Mouse (Mus musculus) midbrain, embryonic 12.5 days (tissue): ENCODE measurements around the gene BC035044. TPM values are rescaled to one million over a fixed set of nuclear protein-coding genes. Genes with fewer than 3 reads are reported as not detected.

Experiments used
- ATAC-seq: fragments of 200-750 bp; cut with Nextera tagmentation; 2 replicates; pipeline ENCODE4 v1.8.0; 2017; ENCODE audit warnings: low read depth, moderate TSS enrichment, moderate library complexity; ENCODE audit not compliant: low FRiP score
- H3K27ac ChIP-seq: fragments of 300-500 bp; sonication (generic); replicated peaks from 2 replicates; pipeline ENCODE4 v1.5.1; 2016; ENCODE audit warnings: mild to moderate bottlenecking
- H3K27me3 ChIP-seq: fragments of 300-500 bp; sonication (generic); 2 replicates; pipeline ENCODE4 v1.6.1; 2016; ENCODE audit warnings: mild to moderate bottlenecking
- H3K36me3 ChIP-seq: fragments of 300-500 bp; sonication (generic); 2 replicates; pipeline ENCODE4 v1.6.1; 2016
- H3K4me1 ChIP-seq: fragments of 300-500 bp; sonication (generic); 2 replicates; pipeline ENCODE4 v1.6.1; 2016
- H3K4me2 ChIP-seq: fragments of 300-500 bp; sonication (generic); replicated peaks from 2 replicates; pipeline ENCODE4 v1.6.1; 2016; ENCODE audit warnings: mild to moderate bottlenecking, moderate library complexity
- H3K4me3 ChIP-seq: fragments of 300-500 bp; sonication (generic); 2 replicates; pipeline ENCODE4 v1.5.1; 2016; ENCODE audit warnings: mild to moderate bottlenecking
- H3K9ac ChIP-seq: fragments of 300-500 bp; sonication (generic); replicated peaks from 2 replicates; pipeline ENCODE4 v1.6.1; 2016; ENCODE audit warnings: mild to moderate bottlenecking, moderate library complexity
- H3K9me3 ChIP-seq: fragments of 300-500 bp; sonication (generic); 2 replicates; pipeline ENCODE4 v1.6.1; 2016; ENCODE audit warnings: mild to moderate bottlenecking
- WGBS: fragments of 180-500 bp; shearing (Covaris S2); methylation state at CpG from one replicate; pipeline ENCODE4 v1.1.7; 2016; 5-methylcytosine and 5-hydroxymethylcytosine counted together
- polyA plus RNA-seq: library from polyadenylated mRNA; unstranded; fragments of >200 nt; fragmentation: Nextera tagmentation; extraction: Ambion mirVana; gene quantifications from 2 replicates; pipeline ENCODE4 v1.2.1, GENCODE M21; 2016

The BC035044 gene
- polyA plus RNA-seq, 1 experiment from 2014 or later, result 0.26 TPM

GRCm38 (mm10) chr6:128871910-128872610 lies 18.9 kb downstream of the BC035044 start:
- no peak for ATAC-seq
- Histone ChIP-seq H3K36me3 (no peaks in the 10 kb centered on the region), H3K27me3 (no peaks in the 10 kb centered on the region)

DNA sequence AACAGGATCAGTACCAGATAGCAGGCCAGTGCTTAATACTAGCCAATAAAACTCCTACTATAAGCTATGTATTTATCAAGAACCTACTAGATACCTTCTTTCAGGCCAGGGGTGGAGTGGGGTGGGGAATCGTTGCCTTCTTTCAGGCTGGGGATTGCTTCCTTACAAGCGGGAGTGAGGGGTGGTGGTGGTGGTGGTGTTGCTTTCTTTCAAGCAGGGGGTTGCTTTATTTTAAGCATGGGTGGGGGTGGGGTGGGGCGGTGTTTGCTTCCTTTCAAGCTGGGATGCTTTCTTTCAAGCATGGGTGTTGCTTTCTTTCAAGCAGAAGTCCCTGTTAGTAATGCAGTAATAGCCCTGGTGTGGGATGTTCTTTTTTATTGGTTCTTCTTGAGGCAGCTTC lies 22.1 kb downstream of the BC035044 start:
- H3K27ac ChIP-seq, result no peak overlapping the region
- no peaks in the 10 kb centered on the region for H3K36me3 ChIP-seq
- no peak for ATAC-seq
- no peak overlapping the region for H3K9ac ChIP-seq
- H3K4me2 ChIP-seq, result no peak overlapping the region
- no peaks in the 10 kb centered on the region for H3K9me3 ChIP-seq
- H3K27me3 ChIP-seq, result no peaks in the 10 kb centered on the region
- 11% methylated on average over 3 of the region's 3 CpGs for WGBS
- no peaks in the 10 kb centered on the region for H3K4me1 ChIP-seq
- H3K4me3 ChIP-seq, result no peak overlapping the region

More at GRCm38 (mm10) chr6:128871910-128872610, 18.9 kb downstream of the BC035044 start:
- Histone ChIP-seq H3K9me3 (no peaks in the 10 kb centered on the region), H3K27ac (no peak overlapping the region), H3K4me1 (no peaks in the 10 kb centered on the region), H3K4me2 (no peak overlapping the region), H3K9ac (no peak overlapping the region), H3K4me3 (no peak overlapping the region)
- 76% methylated on average over 1 of the region's 1 CpGs for WGBS

GRCm38 (mm10) chr6:128857976-128858375 lies 33.0 kb downstream of the BC035044 start:
- Histone ChIP-seq H3K4me1 (no peaks in the 10 kb centered on the region), H3K27me3 (no peaks in the 10 kb centered on the region), H3K4me3 (no peak overlapping the region), H3K27ac (no peak overlapping the region), H3K4me2 (no peak overlapping the region), H3K36me3 (no peaks in the 10 kb centered on the region), H3K9me3 (no peaks in the 10 kb centered on the region), H3K9ac (no peak overlapping the region)
- 87% methylated on average over 2 of the region's 2 CpGs for WGBS
- ATAC-seq, result no peak

- H3K27ac ChIP-seq, result no peak overlapping the region
- H3K4me2 ChIP-seq, result no peak overlapping the region
- H3K4me3 ChIP-seq, result no peak overlapping the region
- no peaks in the 10 kb centered on the region for H3K9me3 ChIP-seq
- 76% methylated on average over 5 of the region's 5 CpGs for WGBS
- H3K36me3 ChIP-seq, result no peaks in the 10 kb centered on the region
- no peaks in the 10 kb centered on the region for H3K4me1 ChIP-seq
- ATAC-seq, result no peak
- no peaks in the 10 kb centered on the region for H3K27me3 ChIP-seq
- no peak overlapping the region for H3K9ac ChIP-seq
These were observed 34.7 kb downstream of the BC035044 start for GRCm38 (mm10) chr6:128856250-128856649.

DNA sequence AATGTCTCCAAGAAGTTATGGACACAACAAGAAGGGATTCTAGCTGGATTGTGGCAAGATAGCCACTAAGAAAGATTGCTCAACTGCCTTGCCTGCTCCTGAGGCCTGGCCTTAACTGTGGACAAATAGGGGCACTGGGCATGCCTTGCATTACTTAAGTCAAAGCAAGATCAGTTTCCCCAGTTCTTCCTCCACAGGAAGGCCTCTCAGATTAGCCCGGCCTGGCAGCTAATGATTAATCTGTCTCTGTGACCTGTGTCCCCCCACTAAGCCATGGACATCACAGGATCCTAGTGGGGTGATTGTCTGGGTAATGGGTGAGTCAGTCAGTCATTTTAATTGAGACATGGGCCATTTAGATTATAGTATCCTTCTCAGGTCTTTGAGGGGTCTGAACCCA lies 35.4 kb downstream of the BC035044 start:
- Histone ChIP-seq H3K27me3 (no peaks in the 10 kb centered on the region), H3K4me1 (no peaks in the 10 kb centered on the region), H3K27ac (no peak overlapping the region), H3K4me3 (no peak overlapping the region), H3K9me3 (no peaks in the 10 kb centered on the region), H3K9ac (no peak overlapping the region), H3K36me3 (no peaks in the 10 kb centered on the region), H3K4me2 (no peak overlapping the region)
- ATAC-seq, result no peak
- 77% methylated on average over 1 of the region's 1 CpGs for WGBS

DNA sequence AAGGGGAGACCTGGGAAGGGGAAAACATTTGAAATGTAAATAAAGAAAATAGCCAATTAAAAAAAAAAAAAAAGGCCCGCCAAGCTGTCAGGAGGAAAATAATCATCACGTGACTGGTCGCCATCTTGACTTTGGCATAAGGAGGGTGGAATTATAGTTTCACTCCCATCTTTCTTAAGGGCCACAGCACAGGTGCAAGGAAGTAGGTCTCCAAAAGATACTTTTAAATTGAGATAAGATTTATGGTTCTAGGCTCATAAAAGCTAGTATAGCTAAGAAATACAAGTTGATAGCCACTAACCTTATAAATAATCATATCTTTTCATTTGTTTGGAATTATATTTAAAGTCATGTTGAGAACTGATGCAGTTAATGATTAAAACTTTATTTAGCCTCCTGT lies 36.0 kb downstream of the BC035044 start:
- no peak for ATAC-seq

GRCm38 (mm10) chr6:128854024-128854820 lies 36.7 kb downstream of the BC035044 start:
- no peak overlapping the region for H3K9ac ChIP-seq
- H3K27me3 ChIP-seq, result no peaks in the 10 kb centered on the region
- ATAC-seq, result peak; percentile 87
- no peak overlapping the region for H3K27ac ChIP-seq
- no peak overlapping the region for H3K4me3 ChIP-seq
- no peaks in the 10 kb centered on the region for H3K4me1 ChIP-seq
- no peaks in the 10 kb centered on the region for H3K36me3 ChIP-seq
- 45% methylated on average over 12 of the region's 12 CpGs for WGBS
- peak overlapping the region; percentile 4; the same call in 1 of the 2 replicates for H3K4me2 ChIP-seq
- no peaks in the 10 kb centered on the region for H3K9me3 ChIP-seq

More for the DNA sequence above, 36.0 kb downstream of the BC035044 start:
- H3K4me2 ChIP-seq, result no peak overlapping the region
- no peaks in the 10 kb centered on the region for H3K36me3 ChIP-seq
- no peaks in the 10 kb centered on the region for H3K9me3 ChIP-seq
- H3K27ac ChIP-seq, result no peak overlapping the region
- H3K4me1 ChIP-seq, result no peaks in the 10 kb centered on the region
- no peak overlapping the region for H3K9ac ChIP-seq
- WGBS, result 91% methylated on average over 3 of the region's 3 CpGs
- H3K4me3 ChIP-seq, result no peak overlapping the region
- no peaks in the 10 kb centered on the region for H3K27me3 ChIP-seq

DNA sequence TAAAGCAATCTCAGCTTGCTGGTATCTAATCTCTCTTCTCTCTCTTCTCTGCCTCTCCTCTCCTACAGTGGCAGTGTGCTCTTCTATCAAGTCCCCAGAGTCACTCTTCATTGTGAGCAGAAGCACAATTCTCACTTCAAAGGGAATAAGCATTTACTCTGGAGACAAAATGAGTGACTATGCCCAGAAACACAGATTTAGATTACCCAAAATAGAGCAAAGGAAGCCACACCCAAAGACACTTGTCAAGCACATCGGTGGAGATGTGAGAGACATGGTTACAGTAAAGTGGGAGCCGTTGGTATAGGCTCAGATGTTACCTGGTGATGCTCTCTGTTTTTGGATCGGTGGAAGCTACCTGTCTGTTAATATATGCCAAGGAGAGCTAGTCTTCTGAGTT lies 38.2 kb downstream of the BC035044 start:
- Histone ChIP-seq H3K4me1 (no peaks in the 10 kb centered on the region), H3K4me2 (no peak overlapping the region), H3K27me3 (no peaks in the 10 kb centered on the region), H3K9ac (no peak overlapping the region), H3K36me3 (no peaks in the 10 kb centered on the region), H3K4me3 (no peak overlapping the region), H3K9me3 (no peaks in the 10 kb centered on the region), H3K27ac (no peak overlapping the region)
- WGBS, result 81% methylated on average over 3 of the region's 3 CpGs
- no peak for ATAC-seq

- ATAC-seq, result no peak
- Histone ChIP-seq H3K27ac (no peak overlapping the region), H3K9me3 (no peaks in the 10 kb centered on the region), H3K27me3 (no peaks in the 10 kb centered on the region), H3K4me2 (no peak overlapping the region), H3K4me3 (no peak overlapping the region), H3K36me3 (no peaks in the 10 kb centered on the region), H3K4me1 (no peaks in the 10 kb centered on the region), H3K9ac (no peak overlapping the region)
- 90% methylated on average over 2 of the region's 2 CpGs for WGBS
These were observed 39.8 kb downstream of the BC035044 start for GRCm38 (mm10) chr6:128851151-128851550.

DNA sequence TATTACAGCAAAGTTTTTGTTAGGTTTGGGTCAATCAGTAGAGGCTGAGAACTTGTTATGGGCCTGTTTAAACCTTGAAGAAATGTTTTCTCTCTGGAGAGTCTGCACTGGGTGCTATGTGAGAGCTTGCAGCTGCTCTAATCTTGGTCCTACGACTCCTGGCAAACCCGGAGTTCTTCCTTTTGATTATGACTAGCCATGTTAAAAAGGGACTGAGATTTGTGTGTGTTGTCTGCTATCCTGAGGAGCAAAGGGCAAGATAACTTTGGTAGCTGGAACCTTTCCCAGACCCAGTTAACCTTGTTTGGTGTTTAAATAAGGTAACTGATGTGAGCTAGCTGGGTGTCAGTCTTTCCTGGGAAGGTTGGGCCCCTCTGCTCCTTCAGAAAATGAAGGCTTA lies 40.3 kb downstream of the BC035044 start:
- no peaks in the 10 kb centered on the region for H3K4me1 ChIP-seq
- no peak overlapping the region for H3K4me2 ChIP-seq
- H3K36me3 ChIP-seq, result no peaks in the 10 kb centered on the region
- 78% methylated on average over 2 of the region's 2 CpGs for WGBS
- no peak for ATAC-seq
- H3K27ac ChIP-seq, result no peak overlapping the region
- H3K4me3 ChIP-seq, result no peak overlapping the region
- H3K9me3 ChIP-seq, result no peaks in the 10 kb centered on the region
- no peak overlapping the region for H3K9ac ChIP-seq
- H3K27me3 ChIP-seq, result no peaks in the 10 kb centered on the region

- ATAC-seq, result no peak
- WGBS, result 55% methylated on average over 2 of the region's 2 CpGs
- Histone ChIP-seq H3K27me3 (no peaks in the 10 kb centered on the region), H3K36me3 (no peaks in the 10 kb centered on the region), H3K4me1 (no peaks in the 10 kb centered on the region), H3K9ac (no peak overlapping the region), H3K27ac (no peak overlapping the region), H3K4me2 (no peak overlapping the region), H3K4me3 (no peak overlapping the region), H3K9me3 (no peaks in the 10 kb centered on the region)
These were observed 41.0 kb downstream of the BC035044 start for GRCm38 (mm10) chr6:128849902-128850301.

DNA sequence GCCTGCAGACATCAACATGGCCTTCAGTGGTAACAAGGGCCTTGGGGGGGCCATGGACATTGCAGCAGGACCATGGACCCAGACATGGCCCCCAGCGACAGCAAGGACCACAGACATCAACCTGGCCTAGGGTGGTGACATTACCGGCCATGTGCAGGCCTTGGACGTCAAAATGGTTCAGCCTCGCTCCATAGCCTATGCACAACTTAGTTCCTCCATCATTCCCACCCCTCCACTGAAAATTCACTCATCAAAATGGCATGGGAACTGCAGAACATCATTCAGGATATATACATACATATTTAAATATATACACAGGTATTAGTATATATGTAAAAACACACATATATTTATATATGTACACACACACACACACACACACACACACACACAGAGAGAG lies 43.5 kb downstream of the BC035044 start:
- H3K4me1 ChIP-seq, result peaks cover 4% of the 10 kb centered on the region
- H3K27me3 ChIP-seq, result no peaks in the 10 kb centered on the region
- no peak overlapping the region for H3K27ac ChIP-seq
- H3K36me3 ChIP-seq, result no peaks in the 10 kb centered on the region
- no peak overlapping the region for H3K4me3 ChIP-seq
- no peak for ATAC-seq
- no peaks in the 10 kb centered on the region for H3K9me3 ChIP-seq
- WGBS, result 91% methylated on average over 4 of the region's 4 CpGs
- H3K9ac ChIP-seq, result no peak overlapping the region
- H3K4me2 ChIP-seq, result no peak overlapping the region
